Mouse (Mus musculus) cerebellum, adult 2 months (tissue): ENCODE data around the gene Slc39a9. TPM values are rescaled to one million over a fixed set of nuclear protein-coding genes. Genes with fewer than 3 reads are reported as not detected.

Experiments used
- DNase-seq, 2 experiments: peaks; one replicate each; pipeline ENCODE4 v3.0.0; 2021
- H3K27ac ChIP-seq: fragments of 200-500 bp; 2 replicates; pipeline ENCODE4 v1.5.1; 2012; ENCODE audit warnings: low read length, control low read depth, inconsistent platforms; ENCODE audit not compliant: insufficient read depth
- H3K27me3 ChIP-seq: fragments of 200-500 bp; 2 replicates; pipeline ENCODE4 v1.6.1; 2012; ENCODE audit warnings: inconsistent platforms, mild to moderate bottlenecking, low read length, moderate library complexity; ENCODE audit not compliant: control insufficient read depth, insufficient read depth
- H3K4me1 ChIP-seq: fragments of 200-500 bp; 2 replicates; pipeline ENCODE4 v1.6.1; 2011; ENCODE audit warnings: low read length; ENCODE audit not compliant: control insufficient read depth, insufficient read depth
- H3K4me3 ChIP-seq: fragments of 200-500 bp; replicated peaks from 2 replicates; pipeline ENCODE3; 2011; ENCODE audit warnings: mild to moderate bottlenecking, low read depth, low read length, control low read depth; ENCODE audit not compliant: insufficient read depth
- CTCF ChIP-seq: fragments of 200-500 bp; IDR thresholded peaks from 2 replicates; pipeline ENCODE4 v1.5.1; 2011; ENCODE audit warnings: low read depth, mild to moderate bottlenecking, control low read depth, low read length, moderate library complexity, borderline replicate concordance; ENCODE audit not compliant: insufficient read depth
- POLR2A ChIP-seq: fragments of 200-500 bp; IDR thresholded peaks from 2 replicates; pipeline ENCODE4 v1.6.1; 2011; ENCODE audit warnings: low read length, control low read depth, borderline replicate concordance; ENCODE audit not compliant: insufficient read depth
- WGBS: fragments of 180-500 bp; shearing (Covaris S2); methylation state at CpG from one replicate; pipeline ENCODE4 v1.1.7; 2018; 5-methylcytosine and 5-hydroxymethylcytosine counted together
- polyA plus RNA-seq: library from polyadenylated mRNA; depleted of rRNA; stranded (reverse); fragments of >200 nt; gene quantifications from 2 replicates; pipeline ENCODE4 v1.2.3, GENCODE M21; 2012; rRNA removed

Gene Slc39a9
- polyA plus RNA-seq = 31.9 and 33.5 TPM in 2 replicates

GRCm38 (mm10) chr12:80643693-80644505 is at the start of gene Slc39a9, which contains the start of gene Erh:
Slc39a9 (plus strand) TSS chr12:80643883.
Erh (minus strand) TSS chr12:80644341.
- DNase-seq = peak; percentile 94
- TF ChIP-seq CTCF = no peak
- TF ChIP-seq POLR2A = peak; percentile 67; the same call in 1 of the 2 replicates
- Histone ChIP-seq H3K27me3 (no peaks in the 10 kb centered on the region), H3K4me1 (peaks cover 5% of the 10 kb centered on the region; the same call in 1 of the 2 replicates), H3K27ac (peak within 1 kb of the TSS; percentile 36; the same call in 1 of the 2 replicates), H3K4me3 (peak within 1 kb of the TSS; percentile 96)
- under 1% methylated on average over 50 of the region's 50 CpGs for WGBS

- TF ChIP-seq CTCF (no peak), POLR2A (no peak)
- peaks cover 12% of the 10 kb centered on the region; the same call in 1 of the 2 replicates for H3K4me1 ChIP-seq
- DNase-seq = no peak
- H3K27me3 ChIP-seq = no peaks in the 10 kb centered on the region
- H3K27ac ChIP-seq = no peak overlapping the region
- H3K4me3 ChIP-seq = no peak overlapping the region
- 96% methylated on average over 4 of the region's 4 CpGs for WGBS
Measured at GRCm38 (mm10) chr12:80594141-80594540, 49.5 kb upstream of the Slc39a9 start.

GRCm38 (mm10) chr12:80594781-80595180 is 48.9 kb upstream of the Slc39a9 start:
- peaks cover 15% of the 10 kb centered on the region; the same call in 1 of the 2 replicates for H3K4me1 ChIP-seq
- no peak for DNase-seq
- 22% methylated on average over 4 of the region's 4 CpGs for WGBS
- TF ChIP-seq POLR2A = no peak
- no peak for TF ChIP-seq CTCF
- no peaks in the 10 kb centered on the region for H3K27me3 ChIP-seq
- no peak overlapping the region for H3K4me3 ChIP-seq
- no peak overlapping the region for H3K27ac ChIP-seq

GRCm38 (mm10) chr12:80595566-80595965 is 48.1 kb upstream of the Slc39a9 start:
- Histone ChIP-seq H3K4me1 (peaks cover 15% of the 10 kb centered on the region; the same call in 1 of the 2 replicates), H3K4me3 (no peak overlapping the region), H3K27ac (no peak overlapping the region), H3K27me3 (no peaks in the 10 kb centered on the region)
- 95% methylated on average over 4 of the region's 4 CpGs for WGBS
- TF ChIP-seq POLR2A = no peak
- TF ChIP-seq CTCF = no peak
- no peak for DNase-seq

GRCm38 (mm10) chr12:80595968-80596367 is 47.7 kb upstream of the Slc39a9 start:
- Histone ChIP-seq H3K27ac (no peak overlapping the region), H3K27me3 (no peaks in the 10 kb centered on the region), H3K4me3 (no peak overlapping the region), H3K4me1 (peaks cover 15% of the 10 kb centered on the region; the same call in 1 of the 2 replicates)
- TF ChIP-seq POLR2A (no peak), CTCF (no peak)
- DNase-seq = no peak
- WGBS = 93% methylated on average over 4 of the region's 4 CpGs

- Histone ChIP-seq H3K4me1 (peaks cover 15% of the 10 kb centered on the region; the same call in 1 of the 2 replicates), H3K27ac (no peak overlapping the region), H3K4me3 (no peak overlapping the region), H3K27me3 (no peaks in the 10 kb centered on the region)
- 58% methylated on average over 7 of the region's 7 CpGs for WGBS
- DNase-seq = no peak
- TF ChIP-seq POLR2A (no peak), CTCF (no peak)
Measured at GRCm38 (mm10) chr12:80598236-80598635, 45.4 kb upstream of the Slc39a9 start.

- Histone ChIP-seq H3K27ac (peak overlapping the region; percentile 42; the same call in 1 of the 2 replicates), H3K27me3 (no peaks in the 10 kb centered on the region), H3K4me3 (no peak overlapping the region), H3K4me1 (peaks cover 15% of the 10 kb centered on the region; the same call in 1 of the 2 replicates)
- 24% methylated on average over 6 of the region's 6 CpGs for WGBS
- DNase-seq = peak; percentile 32 to 53
- TF ChIP-seq POLR2A (no peak), CTCF (no peak)
Measured at GRCm38 (mm10) chr12:80598756-80599155, 44.9 kb upstream of the Slc39a9 start.
